Mouse (Mus musculus): ENCODE data around the gene Cgn.

DNA sequence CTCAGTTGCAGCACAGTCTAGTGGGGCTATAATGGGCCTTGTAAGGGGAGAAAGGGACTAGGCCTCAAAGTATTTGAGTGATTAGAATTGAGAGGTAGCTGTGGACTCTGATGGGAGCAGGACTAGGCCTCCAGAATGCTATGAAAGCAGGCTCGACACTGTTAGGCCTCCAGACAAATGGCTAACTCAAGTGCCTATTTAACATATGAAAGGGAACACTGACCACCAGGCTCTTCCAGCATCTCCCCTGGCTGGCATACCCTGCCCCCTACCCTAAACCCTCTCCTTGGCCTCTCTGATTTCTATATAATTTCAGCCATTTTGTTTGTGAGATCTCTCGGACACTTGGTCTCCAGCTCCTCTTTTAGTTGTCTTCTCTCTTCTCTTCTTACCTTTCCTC lies 8.1 kb upstream of the Cgn start:
- TF ChIP-seq CTCF (IDR thresholded peaks at IDR 0.05; ENCODE audit: control insufficient read depth, insufficient read depth, insufficient read length) (no peak), CEBPB (IDR thresholded peaks at IDR 0.05; ENCODE audit: low read depth) (no peak), FOSL1 (IDR thresholded peaks at IDR 0.05; ENCODE audit: insufficient read depth, low read length, poor library complexity, severe bottlenecking) (no peak), MAX (IDR thresholded peaks at IDR 0.05) (no peak), USF1 (IDR thresholded peaks at IDR 0.05; ENCODE audit: low read depth) (no peak), MYOG (IDR thresholded peaks at IDR 0.05; ENCODE audit: control insufficient read depth, extremely low read depth, insufficient read length) (no peak), MYOD1 (IDR thresholded peaks at IDR 0.05; ENCODE audit: control insufficient read depth, insufficient read length, low read depth) (no peak)

Measured in C2C12 (cell line).